Mouse (Mus musculus) megakaryocyte, embryonic 14.5 days (primary cell): ENCODE results near the gene Gpx3. TPM values are rescaled to one million over a fixed set of nuclear protein-coding genes. Genes with fewer than 3 reads are reported as not detected.

Experiments used
- H3K27me3 ChIP-seq: replicated peaks from 2 replicates; pipeline ENCODE3; 2012; ENCODE audit warnings: inconsistent platforms
- H3K36me3 ChIP-seq: replicated peaks from 2 replicates; pipeline ENCODE3; 2012; ENCODE audit warnings: low read length, inconsistent platforms, mixed read lengths
- H3K4me1 ChIP-seq: 2 replicates; pipeline ENCODE4 v1.6.1; 2012; ENCODE audit warnings: inconsistent platforms
- H3K4me3 ChIP-seq: replicated peaks from 2 replicates; pipeline ENCODE3; 2012; ENCODE audit warnings: moderate library complexity, mild to moderate bottlenecking, inconsistent platforms
- H3K9me3 ChIP-seq: 2 replicates; pipeline ENCODE4 v1.6.1; 2012; ENCODE audit warnings: inconsistent platforms
- FLI1 ChIP-seq: IDR thresholded peaks from 2 replicates; pipeline ENCODE4 v1.6.1; 2012; ENCODE audit warnings: low read length, inconsistent platforms, mixed read lengths
- GATA1 ChIP-seq: IDR thresholded peaks from 3 replicates; pipeline ENCODE4 v1.6.1; 2012; ENCODE audit warnings: mixed read lengths, low read length, inconsistent platforms, borderline replicate concordance
- polyA plus RNA-seq: library from polyadenylated mRNA; stranded (reverse); fragments of >175 nt; gene quantifications from 2 replicates; pipeline ENCODE4 v1.2.3, GENCODE M21; 2012; ENCODE audit warnings: low replicate concordance; ENCODE audit not compliant: insufficient read depth

Gene Gpx3
- polyA plus RNA-seq, 1 experiment = 34.2 TPM

DNA sequence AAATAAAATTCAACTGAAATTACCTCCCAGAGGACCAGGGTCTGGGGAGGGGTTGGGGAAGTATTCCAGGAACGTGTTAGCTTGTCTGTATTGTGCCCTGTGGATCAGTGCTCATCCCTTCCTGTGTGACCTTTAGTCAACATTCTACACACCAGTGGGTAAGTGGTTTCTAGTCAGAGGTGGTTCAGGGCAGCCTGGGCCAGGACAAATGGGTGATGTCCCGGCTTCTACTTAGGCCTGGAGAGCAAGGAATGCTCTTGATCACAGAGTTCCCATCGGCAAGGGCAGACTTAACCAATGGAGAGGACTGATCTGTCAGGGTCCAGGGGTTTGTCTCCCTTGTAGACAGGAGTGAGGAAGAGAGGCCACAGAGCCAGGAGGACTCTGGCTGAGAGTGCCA, 20.2 kb downstream of the Gpx3 start:
- Histone ChIP-seq H3K36me3 (peaks cover 97% of the 10 kb centered on the region), H3K4me1 (peaks cover 26% of the 10 kb centered on the region; the same call in 1 of the 2 replicates), H3K9me3 (no peaks in the 10 kb centered on the region), H3K27me3 (no peaks in the 10 kb centered on the region), H3K4me3 (no peak overlapping the region)
- TF ChIP-seq FLI1 (no peak), GATA1 (no peak)

DNA sequence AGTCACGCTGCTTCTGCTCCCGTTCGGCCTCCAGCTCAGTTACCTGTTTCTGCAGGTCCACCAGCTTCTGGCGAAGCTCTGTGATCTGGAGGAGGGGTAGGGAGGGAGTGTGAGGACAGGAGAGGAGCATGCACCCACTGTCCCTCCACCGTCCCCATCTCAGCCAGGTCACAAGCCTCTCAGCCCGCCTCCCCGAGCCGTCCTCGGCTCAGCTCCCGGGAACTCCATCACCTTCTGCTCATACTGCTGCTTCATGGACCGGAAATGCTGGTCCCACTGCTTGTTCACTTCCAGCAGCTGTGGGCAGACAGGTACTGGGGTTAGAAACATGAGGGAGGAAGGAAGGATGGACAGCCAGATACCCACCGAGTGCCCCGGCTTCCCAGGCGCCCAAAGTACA, 21.9 kb downstream of the Gpx3 start:
- no peak for TF ChIP-seq FLI1
- TF ChIP-seq GATA1 = no peak
- H3K4me3 ChIP-seq = no peak overlapping the region
- H3K27me3 ChIP-seq = no peaks in the 10 kb centered on the region
- peaks cover 97% of the 10 kb centered on the region for H3K36me3 ChIP-seq
- peaks cover 31% of the 10 kb centered on the region; the same call in 1 of the 2 replicates for H3K4me1 ChIP-seq
- H3K9me3 ChIP-seq = no peaks in the 10 kb centered on the region

DNA sequence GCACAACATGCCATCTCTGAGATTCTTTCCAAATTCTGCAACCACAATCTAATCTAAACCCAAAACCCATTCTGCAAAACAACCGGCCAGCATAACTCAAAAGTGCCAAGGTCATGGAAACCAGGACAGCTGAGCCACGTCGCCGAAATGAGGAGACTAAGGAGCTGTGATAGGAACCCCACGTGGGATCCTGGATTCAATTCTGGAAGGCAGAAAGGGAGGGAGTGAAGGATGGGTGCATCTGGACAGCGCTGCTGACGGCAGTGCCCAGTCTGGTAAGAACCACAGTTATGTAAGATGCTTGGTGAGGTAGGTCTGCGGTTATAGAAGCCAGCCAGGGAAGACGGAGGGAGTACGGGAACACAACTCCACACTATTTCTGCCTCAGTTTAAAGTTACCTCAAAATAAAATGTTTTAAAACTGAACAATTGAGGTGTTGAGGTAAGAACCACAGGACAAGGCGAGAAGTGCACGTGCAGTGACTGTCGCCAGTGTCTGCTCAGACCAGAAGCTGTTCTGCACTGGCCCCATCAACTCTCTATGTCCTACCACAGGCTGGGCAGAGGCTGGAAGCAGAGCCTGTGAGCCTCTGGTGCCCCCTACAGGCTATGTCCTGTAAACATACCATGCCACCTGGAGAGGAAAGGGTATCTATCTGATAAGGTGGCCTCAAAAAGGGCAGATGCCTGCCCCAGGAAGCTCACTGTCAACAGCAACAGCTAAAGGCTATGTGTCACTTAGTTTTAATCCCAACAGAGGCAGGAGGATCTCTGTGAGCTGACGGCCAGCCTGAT, 25.3 kb downstream of the Gpx3 start:
- no peaks in the 10 kb centered on the region for H3K27me3 ChIP-seq
- H3K4me1 ChIP-seq = peaks cover 36% of the 10 kb centered on the region
- H3K9me3 ChIP-seq = no peaks in the 10 kb centered on the region
- no peak overlapping the region for H3K4me3 ChIP-seq
- H3K36me3 ChIP-seq = peaks cover 97% of the 10 kb centered on the region
- no peak for TF ChIP-seq FLI1
- TF ChIP-seq GATA1 = no peak

DNA sequence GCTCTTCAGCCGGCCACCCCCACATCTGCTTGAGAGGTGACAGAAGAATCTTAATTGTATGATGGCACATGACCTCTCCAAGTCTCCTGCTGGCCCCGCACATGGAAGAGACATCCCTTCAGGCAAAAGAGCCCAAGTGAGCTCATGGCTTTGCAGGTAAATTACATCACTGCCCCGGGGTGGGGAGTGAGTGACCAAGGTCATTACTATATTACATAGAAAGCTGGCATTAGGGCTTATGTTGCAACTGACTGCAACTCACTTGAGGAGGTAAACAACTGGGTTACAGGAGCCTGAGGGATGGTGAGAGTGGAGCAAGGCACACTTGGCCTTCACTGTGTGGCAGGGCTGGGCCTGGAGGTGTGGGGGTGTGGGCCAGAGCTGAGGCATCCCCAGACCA, 26.0 kb downstream of the Gpx3 start:
- Histone ChIP-seq H3K4me1 (peaks cover 34% of the 10 kb centered on the region), H3K36me3 (peaks cover 96% of the 10 kb centered on the region)

DNA sequence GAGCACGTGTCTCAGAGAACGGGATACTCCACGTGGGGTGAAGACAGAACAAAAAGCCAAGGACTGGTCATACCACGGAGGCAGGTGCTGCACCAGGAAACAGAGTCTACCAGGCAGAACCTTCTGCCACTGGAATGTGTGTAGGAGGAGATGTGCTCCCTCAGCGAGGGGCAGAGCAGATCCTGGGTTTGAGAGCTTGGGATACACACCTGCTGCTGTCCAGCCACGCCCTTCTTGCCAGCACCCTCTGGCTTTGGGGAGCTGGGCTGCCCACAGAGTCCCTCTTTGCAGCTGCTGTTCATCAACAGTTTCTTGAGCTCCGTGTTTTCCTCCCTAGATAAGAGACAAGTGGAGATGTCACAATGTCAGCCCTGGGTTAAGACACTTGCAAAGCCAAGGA, 26.6 kb downstream of the Gpx3 start:
- Histone ChIP-seq H3K4me3 (no peak overlapping the region), H3K9me3 (no peaks in the 10 kb centered on the region), H3K36me3 (peaks cover 96% of the 10 kb centered on the region), H3K27me3 (no peaks in the 10 kb centered on the region), H3K4me1 (peaks cover 39% of the 10 kb centered on the region)
- TF ChIP-seq FLI1 (no peak), GATA1 (no peak)

More for the DNA sequence above, 26.0 kb downstream of the Gpx3 start:
- H3K4me3 ChIP-seq = no peak overlapping the region
- TF ChIP-seq FLI1 (no peak), GATA1 (no peak)
- H3K27me3 ChIP-seq = no peaks in the 10 kb centered on the region
- no peaks in the 10 kb centered on the region for H3K9me3 ChIP-seq

DNA sequence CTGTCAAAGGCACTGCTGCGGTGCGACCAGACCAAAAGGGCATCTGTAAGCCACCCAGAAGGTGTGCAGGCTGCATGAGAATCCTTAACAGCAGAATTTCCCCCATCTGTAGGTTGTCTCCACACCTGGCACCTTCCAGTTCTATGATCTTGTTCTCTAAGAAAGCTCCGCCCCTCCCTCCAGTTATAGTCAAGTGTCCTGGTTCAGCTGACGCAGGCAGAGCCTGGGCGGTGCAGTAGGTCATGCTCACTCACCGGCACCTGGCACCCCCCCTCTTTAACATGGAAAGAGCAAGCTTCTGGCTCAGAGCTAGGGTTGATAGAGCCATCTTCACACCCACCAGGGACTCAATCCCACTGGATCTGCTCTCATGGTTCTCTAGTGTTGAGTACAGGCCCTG, 27.0 kb downstream of the Gpx3 start:
- Histone ChIP-seq H3K9me3 (no peaks in the 10 kb centered on the region), H3K4me1 (peaks cover 40% of the 10 kb centered on the region), H3K36me3 (peaks cover 96% of the 10 kb centered on the region), H3K4me3 (no peak overlapping the region), H3K27me3 (no peaks in the 10 kb centered on the region)
- TF ChIP-seq GATA1 = no peak
- TF ChIP-seq FLI1 = no peak

DNA sequence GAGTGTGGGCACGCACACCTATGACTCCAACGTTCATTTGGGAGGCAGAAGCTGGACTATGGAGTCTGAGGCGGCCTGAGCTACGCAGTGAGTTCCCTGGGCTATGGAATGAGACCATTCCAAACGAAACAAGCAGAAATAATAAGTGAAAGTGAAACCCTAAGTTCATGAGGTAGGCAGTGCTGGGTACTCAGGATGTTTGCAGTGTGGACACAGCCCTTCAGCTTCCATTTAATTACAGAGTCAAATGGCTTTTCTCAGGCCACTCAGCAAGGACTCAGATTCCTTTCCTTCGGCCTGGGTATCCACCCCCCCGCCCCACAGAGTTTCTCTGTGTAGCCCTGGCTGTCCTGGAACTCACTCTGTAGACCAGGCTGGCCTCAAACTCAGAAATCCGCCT, 27.5 kb downstream of the Gpx3 start:
- Histone ChIP-seq H3K9me3 (no peaks in the 10 kb centered on the region), H3K36me3 (peaks cover 97% of the 10 kb centered on the region), H3K4me1 (peaks cover 42% of the 10 kb centered on the region), H3K4me3 (no peak overlapping the region), H3K27me3 (no peaks in the 10 kb centered on the region)
- TF ChIP-seq FLI1 (no peak), GATA1 (no peak)

DNA sequence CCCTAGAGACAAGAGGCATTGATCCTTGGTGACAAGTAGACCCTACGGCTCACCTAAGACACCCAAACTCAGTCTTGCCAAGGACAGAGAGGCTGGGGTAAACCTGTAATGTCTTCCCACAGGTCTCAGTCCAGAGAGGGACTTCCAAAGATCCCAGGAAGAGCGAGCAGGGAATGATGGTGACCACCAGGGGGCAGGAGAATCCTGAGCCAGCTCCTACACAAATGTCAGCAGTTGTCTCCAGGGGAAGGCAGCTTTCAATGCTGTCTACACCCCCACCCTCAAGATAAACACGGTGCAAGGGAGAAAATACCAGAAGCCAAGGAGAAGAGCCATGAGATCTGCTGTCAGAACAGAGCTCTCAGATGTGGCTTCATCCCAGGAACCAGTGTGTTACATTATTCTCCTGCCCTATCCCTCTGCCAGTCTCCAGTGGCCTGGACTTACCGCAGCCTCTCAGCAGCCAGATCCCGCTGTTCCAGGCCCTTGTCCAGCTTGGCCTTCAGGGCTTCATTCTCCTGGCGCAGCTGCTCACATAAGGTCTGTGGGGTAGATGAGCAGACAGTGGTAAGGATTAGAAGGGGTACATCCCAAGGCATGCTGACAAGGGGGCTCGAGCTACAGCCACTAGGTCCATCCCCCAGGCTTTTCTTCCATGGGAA, 28.2 kb downstream of the Gpx3 start:
- Histone ChIP-seq H3K4me1 (peaks cover 50% of the 10 kb centered on the region), H3K27me3 (no peaks in the 10 kb centered on the region), H3K4me3 (no peak overlapping the region), H3K36me3 (peaks cover 98% of the 10 kb centered on the region), H3K9me3 (no peaks in the 10 kb centered on the region)
- no peak for TF ChIP-seq GATA1
- no peak for TF ChIP-seq FLI1

DNA sequence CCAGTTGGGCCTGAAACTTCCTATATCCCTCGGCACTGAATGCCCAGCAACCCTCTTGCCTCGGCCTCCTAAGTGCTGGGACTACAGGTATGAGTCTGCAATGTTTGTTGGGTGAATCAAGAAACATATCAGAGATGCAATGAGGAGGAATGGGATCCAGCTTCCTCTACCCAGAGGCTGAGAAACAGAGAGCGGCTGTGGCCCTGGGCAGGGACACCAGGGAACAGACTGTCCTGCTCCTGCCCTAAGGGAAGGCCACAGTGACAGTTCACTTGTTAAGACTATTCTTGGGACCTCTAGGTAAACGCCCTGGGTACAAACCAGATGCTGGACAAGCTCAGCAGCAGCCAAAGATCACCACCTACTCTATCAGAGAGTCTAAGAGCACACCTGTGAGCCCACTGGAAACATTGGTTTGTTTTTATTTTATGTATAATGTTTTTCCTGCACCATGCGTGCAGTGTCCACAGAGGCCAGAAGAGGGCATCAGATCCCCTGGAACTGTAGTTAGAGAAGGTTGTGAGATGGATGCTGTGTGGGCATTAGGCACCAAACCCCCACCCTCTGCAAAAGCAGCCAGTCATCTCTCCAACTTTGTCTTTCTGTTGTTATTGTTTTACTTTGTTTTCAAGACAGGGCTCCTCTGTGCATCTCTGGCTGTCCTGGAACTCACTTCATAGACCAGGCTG, 29.3 kb downstream of the Gpx3 start:
- Histone ChIP-seq H3K4me3 (no peak overlapping the region), H3K4me1 (peaks cover 53% of the 10 kb centered on the region), H3K9me3 (no peaks in the 10 kb centered on the region), H3K27me3 (no peaks in the 10 kb centered on the region), H3K36me3 (peaks cover 98% of the 10 kb centered on the region)
- TF ChIP-seq GATA1 = no peak
- TF ChIP-seq FLI1 = no peak

DNA sequence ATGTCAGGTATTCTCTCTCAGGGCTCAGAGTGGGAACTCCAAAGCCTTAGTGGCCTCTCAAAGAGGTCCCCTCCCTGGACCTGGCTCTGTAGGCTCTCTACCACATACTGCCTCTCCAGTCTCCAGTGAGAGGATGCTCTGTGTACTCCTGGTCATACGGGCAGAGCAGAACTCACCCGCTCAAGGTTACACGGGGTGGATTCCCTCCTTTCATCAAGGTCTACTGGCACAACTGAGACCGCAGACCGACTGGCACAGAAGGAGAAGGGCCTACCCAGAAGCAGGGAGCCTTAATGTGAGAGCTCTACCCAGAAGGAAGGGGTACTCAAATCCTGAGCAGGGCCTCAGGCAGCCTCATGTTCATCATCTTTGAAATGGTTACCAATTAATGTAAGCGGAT, 30.3 kb downstream of the Gpx3 start:
- Histone ChIP-seq H3K4me1 (peaks cover 58% of the 10 kb centered on the region), H3K9me3 (no peaks in the 10 kb centered on the region), H3K4me3 (no peak overlapping the region), H3K36me3 (peaks cover 98% of the 10 kb centered on the region), H3K27me3 (no peaks in the 10 kb centered on the region)
- TF ChIP-seq GATA1 (no peak), FLI1 (no peak)
